Mouse (Mus musculus) hindbrain, postnatal 0 days (tissue): ENCODE data around the gene 4921536K21Rik. TPM values are rescaled to one million over a fixed set of nuclear protein-coding genes. Genes with fewer than 3 reads are reported as not detected.

Experiments
- ATAC-seq: fragments of 200-750 bp; cut with Nextera tagmentation; 2 replicates; pipeline ENCODE4 v1.8.0; 2017; ENCODE audit warnings: mild to moderate bottlenecking, moderate TSS enrichment, moderate library complexity
- DNase-seq: peaks from one replicate; pipeline ENCODE4 v3.0.0-alpha.2; 2015; ENCODE audit warnings: low spot score
- H3K27ac ChIP-seq: fragments of 300-500 bp; sonication (generic); 2 replicates; pipeline ENCODE4 v1.5.1; 2014; ENCODE audit warnings: mild to moderate bottlenecking
- H3K27me3 ChIP-seq: fragments of 300-500 bp; sonication (generic); 2 replicates; pipeline ENCODE4 v1.6.1; 2014; ENCODE audit warnings: low read length, mixed read lengths; ENCODE audit not compliant: insufficient read depth
- H3K36me3 ChIP-seq: fragments of 300-500 bp; sonication (generic); 2 replicates; pipeline ENCODE4 v1.6.1; 2014; ENCODE audit warnings: low read length, mixed read lengths; ENCODE audit not compliant: insufficient read depth
- H3K4me1 ChIP-seq: fragments of 300-500 bp; sonication (generic); 2 replicates; pipeline ENCODE4 v1.6.1; 2014; ENCODE audit warnings: antibody characterized with exemption, low read length, mixed read lengths; ENCODE audit not compliant: insufficient read depth
- H3K4me2 ChIP-seq: fragments of 300-500 bp; sonication (generic); 2 replicates; pipeline ENCODE4 v1.6.1; 2014; ENCODE audit warnings: low read depth, mild to moderate bottlenecking, low read length, moderate library complexity, mixed read lengths
- H3K4me3 ChIP-seq: fragments of 300-500 bp; sonication (generic); 2 replicates; pipeline ENCODE4 v1.5.1; 2014; ENCODE audit warnings: low read length
- H3K9ac ChIP-seq: fragments of 300-500 bp; sonication (generic); replicated peaks from 2 replicates; pipeline ENCODE4 v1.6.1; 2014; ENCODE audit warnings: mild to moderate bottlenecking, low read length, moderate library complexity, mixed read lengths
- H3K9me3 ChIP-seq: fragments of 300-500 bp; sonication (generic); 2 replicates; pipeline ENCODE4 v1.6.1; 2016; ENCODE audit warnings: low read length, mixed read lengths
- CTCF ChIP-seq: IDR thresholded peaks from 2 replicates; pipeline ENCODE4 v1.5.1; 2016; ENCODE audit warnings: antibody characterized with exemption, control low read depth, low read depth
- WGBS: fragments of 180-500 bp; shearing (Covaris S2); extraction: QIAGEN DNeasy Blood & Tissue Kit; methylation state at CpG from one replicate; pipeline ENCODE4 v1.1.7; 2014; 5-methylcytosine and 5-hydroxymethylcytosine counted together
- polyA plus RNA-seq: library from polyadenylated mRNA; unstranded; fragments of >200 nt; fragmentation: Nextera tagmentation; extraction: Ambion mirVana; gene quantifications from 2 replicates; pipeline ENCODE4 v1.2.1, GENCODE M21; 2015
- total RNA-seq: library from RNA; depleted of rRNA; stranded (reverse); fragments of >200 nt; gene quantifications from 2 replicates; pipeline ENCODE4 v1.2.3, GENCODE M21; 2014

Gene 4921536K21Rik
- total and polyA plus RNA-seq, 2 experiments from 2014 or later = 0.21 to 0.41 TPM

GRCm38 (mm10) chr11:3860361-3860760, 34.5 kb downstream of the 4921536K21Rik start:
- Histone ChIP-seq H3K27ac (no peak overlapping the region), H3K36me3 (no peaks in the 10 kb centered on the region), H3K27me3 (no peaks in the 10 kb centered on the region), H3K4me1 (peaks cover 7% of the 10 kb centered on the region), H3K9ac (no peak overlapping the region), H3K4me2 (no peak overlapping the region), H3K9me3 (no peaks in the 10 kb centered on the region), H3K4me3 (no peak overlapping the region)
- TF ChIP-seq CTCF = no peak
- DNase-seq (no peak), ATAC-seq (no peak)
- 74% methylated on average over 4 of the region's 4 CpGs for WGBS

DNA sequence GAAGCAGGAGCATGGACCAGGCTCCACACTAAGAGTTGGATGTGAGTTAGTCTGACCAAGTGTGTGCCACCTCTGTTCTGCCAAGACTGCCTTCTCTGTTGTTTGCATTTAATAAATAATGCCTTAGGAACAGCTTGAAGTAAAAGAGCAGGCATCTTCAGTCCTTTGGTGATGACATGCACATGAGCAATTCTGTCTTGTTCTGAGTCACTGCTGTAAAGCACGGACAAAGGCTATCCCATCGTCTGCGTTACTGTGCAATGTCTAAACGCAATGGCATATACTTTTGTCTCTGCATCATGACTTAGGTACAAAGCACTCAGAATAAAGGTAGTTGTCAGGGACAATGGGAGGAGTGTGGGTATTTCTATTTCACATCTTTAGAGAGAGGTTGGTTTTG, 35.1 kb downstream of the 4921536K21Rik start:
- peaks cover 7% of the 10 kb centered on the region for H3K4me1 ChIP-seq
- no peak for ATAC-seq
- DNase-seq = no peak
- H3K36me3 ChIP-seq = no peaks in the 10 kb centered on the region
- no peaks in the 10 kb centered on the region for H3K27me3 ChIP-seq
- no peak overlapping the region for H3K27ac ChIP-seq
- WGBS = 85% methylated on average over 4 of the region's 4 CpGs
- no peak overlapping the region for H3K4me3 ChIP-seq
- H3K9ac ChIP-seq = no peak overlapping the region
- TF ChIP-seq CTCF = no peak
- H3K4me2 ChIP-seq = no peak overlapping the region; the same call in 1 of the 2 replicates
- H3K9me3 ChIP-seq = no peaks in the 10 kb centered on the region

- Histone ChIP-seq H3K27ac (no peak overlapping the region), H3K9ac (no peak overlapping the region), H3K36me3 (no peaks in the 10 kb centered on the region), H3K4me1 (no peaks in the 10 kb centered on the region), H3K4me3 (no peak overlapping the region), H3K27me3 (no peaks in the 10 kb centered on the region), H3K4me2 (no peak overlapping the region), H3K9me3 (no peaks in the 10 kb centered on the region)
- ATAC-seq (no peak), DNase-seq (no peak)
- 75% methylated on average over 5 of the region's 5 CpGs for WGBS
- TF ChIP-seq CTCF = no peak
Measured at GRCm38 (mm10) chr11:3857902-3858301, 37.0 kb downstream of the 4921536K21Rik start.

DNA sequence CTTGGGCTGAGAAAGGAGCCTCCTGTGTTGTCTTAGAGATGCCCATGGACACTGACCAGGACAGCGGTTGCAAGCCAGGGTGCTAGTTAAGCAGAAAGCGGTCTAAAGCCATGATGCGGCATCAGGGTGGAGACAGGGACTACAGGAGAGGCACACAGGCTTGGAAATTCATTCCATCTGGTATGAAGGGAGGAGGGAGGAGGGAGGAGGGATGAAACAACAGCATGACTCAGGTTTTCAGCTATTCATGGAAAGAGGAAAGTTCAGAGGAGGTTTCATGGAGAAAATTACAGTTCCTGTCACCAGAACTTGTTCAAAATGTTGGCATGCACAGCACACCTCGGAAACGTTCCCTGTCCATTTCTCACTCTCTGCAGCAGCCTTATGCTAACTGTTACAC, 39.1 kb downstream of the 4921536K21Rik start:
- 87% methylated on average over 5 of the region's 5 CpGs for WGBS

GRCm38 (mm10) chr11:3854156-3854555, 40.7 kb downstream of the 4921536K21Rik start:
- Histone ChIP-seq H3K36me3 (no peaks in the 10 kb centered on the region), H3K27ac (peak overlapping the region; percentile 67; the same call in 1 of the 2 replicates), H3K9me3 (no peaks in the 10 kb centered on the region), H3K4me2 (no peak overlapping the region), H3K4me3 (no peak overlapping the region), H3K4me1 (no peaks in the 10 kb centered on the region), H3K27me3 (no peaks in the 10 kb centered on the region), H3K9ac (no peak overlapping the region)
- ATAC-seq = no peak
- WGBS = 87% methylated on average over 3 of the region's 3 CpGs
- DNase-seq = no peak
- no peak for TF ChIP-seq CTCF

More for the DNA sequence above, 39.1 kb downstream of the 4921536K21Rik start:
- Histone ChIP-seq H3K4me3 (no peak overlapping the region), H3K27ac (no peak overlapping the region), H3K36me3 (no peaks in the 10 kb centered on the region), H3K9ac (no peak overlapping the region), H3K9me3 (no peaks in the 10 kb centered on the region), H3K27me3 (no peaks in the 10 kb centered on the region), H3K4me2 (no peak overlapping the region), H3K4me1 (no peaks in the 10 kb centered on the region)
- DNase-seq (no peak), ATAC-seq (no peak)
- no peak for TF ChIP-seq CTCF

- no peaks in the 10 kb centered on the region for H3K36me3 ChIP-seq
- ATAC-seq (peak; percentile 93), DNase-seq (peak; percentile 89)
- H3K27ac ChIP-seq = peak overlapping the region; percentile 67
- H3K4me1 ChIP-seq = no peaks in the 10 kb centered on the region
- no peak overlapping the region for H3K4me3 ChIP-seq
- no peaks in the 10 kb centered on the region for H3K27me3 ChIP-seq
- WGBS = 24% methylated on average over 5 of the region's 5 CpGs
- no peak overlapping the region for H3K4me2 ChIP-seq
- TF ChIP-seq CTCF = no peak
- H3K9me3 ChIP-seq = no peaks in the 10 kb centered on the region
- no peak overlapping the region for H3K9ac ChIP-seq
Measured at GRCm38 (mm10) chr11:3853481-3854034, 41.3 kb downstream of the 4921536K21Rik start.

DNA sequence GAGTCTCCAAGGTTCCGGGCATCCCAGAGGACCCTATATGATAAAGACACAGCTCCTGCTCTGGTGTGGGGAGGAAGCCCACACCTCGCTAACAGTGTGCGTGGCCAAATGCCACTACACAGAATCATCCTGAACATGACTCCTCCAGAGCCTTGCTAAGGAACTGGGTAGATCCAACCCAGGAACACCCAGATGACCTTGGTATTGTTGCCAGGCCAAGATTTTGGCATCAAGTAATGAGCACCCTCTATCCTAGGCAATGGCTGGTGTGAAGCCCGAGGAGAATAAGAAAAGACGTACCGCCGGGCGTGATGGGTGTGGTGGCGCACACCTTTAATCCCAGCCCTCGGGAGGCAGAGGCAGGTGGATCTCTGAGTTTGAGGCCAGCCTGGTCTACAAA, 41.9 kb downstream of the 4921536K21Rik start:
- DNase-seq (no peak), ATAC-seq (no peak)
- Histone ChIP-seq H3K27ac (peak overlapping the region; percentile 67), H3K9me3 (no peaks in the 10 kb centered on the region), H3K4me3 (no peak overlapping the region), H3K4me1 (no peaks in the 10 kb centered on the region), H3K36me3 (no peaks in the 10 kb centered on the region), H3K9ac (no peak overlapping the region), H3K27me3 (no peaks in the 10 kb centered on the region), H3K4me2 (no peak overlapping the region)
- WGBS = 77% methylated on average over 10 of the region's 10 CpGs
- TF ChIP-seq CTCF = no peak
